Mouse (Mus musculus) natural killer cell, adult 2 months (primary cell): ENCODE measurements at regions not wholly inside any gene's neighbourhood (a gene's known extent, or its start where the extent isn't known, plus 50 kb on each side); places are given as distances from the start of the nearest gene placed in this dataset.

Source experiments
- DNase-seq, 2 experiments: peaks; one replicate each; pipeline ENCODE4 v3.0.0; 2022; ENCODE audit warnings: low spot score in 2 of 2

DNA sequence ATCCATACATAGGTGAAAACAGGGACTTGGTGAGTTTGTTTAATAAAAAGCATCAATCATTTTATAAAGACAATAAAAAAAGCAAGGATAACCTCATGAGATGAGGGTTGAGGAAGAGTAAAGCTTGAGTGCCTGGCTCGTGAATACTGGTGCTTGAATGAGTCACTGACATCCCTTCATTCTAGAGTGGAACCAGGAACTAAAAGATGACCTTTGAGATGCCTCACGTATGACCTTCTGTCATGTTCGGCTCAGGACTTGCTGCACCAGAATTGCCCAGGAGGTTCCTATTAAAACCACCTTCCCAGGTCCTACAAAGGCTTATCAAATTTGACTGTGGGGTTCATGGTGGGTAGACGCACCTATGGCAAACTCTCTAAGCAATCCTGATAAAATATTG is 61.5 kb upstream of the Elac2 start:
- DNase-seq, result no peak

DNA sequence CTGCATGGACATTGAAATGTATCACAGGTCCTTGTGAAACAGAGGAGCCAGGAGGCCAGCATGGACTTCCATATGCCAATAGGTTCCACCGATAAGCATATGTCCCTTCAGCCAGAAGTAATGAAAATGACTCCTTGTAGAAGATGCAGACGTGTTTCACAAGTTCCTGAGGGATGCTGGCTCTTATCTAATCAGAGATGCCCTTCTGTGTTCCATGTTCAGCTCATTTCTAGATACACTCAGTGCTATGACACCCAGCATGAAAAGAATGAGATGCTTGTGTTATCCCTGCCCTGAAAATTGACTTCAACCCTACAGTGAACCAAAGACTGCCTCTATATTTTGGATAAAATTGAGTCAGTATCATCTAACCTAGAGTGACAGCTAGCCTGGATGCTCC is 53.8 kb upstream of the Elac2 start:
- DNase-seq, result no peak

DNA sequence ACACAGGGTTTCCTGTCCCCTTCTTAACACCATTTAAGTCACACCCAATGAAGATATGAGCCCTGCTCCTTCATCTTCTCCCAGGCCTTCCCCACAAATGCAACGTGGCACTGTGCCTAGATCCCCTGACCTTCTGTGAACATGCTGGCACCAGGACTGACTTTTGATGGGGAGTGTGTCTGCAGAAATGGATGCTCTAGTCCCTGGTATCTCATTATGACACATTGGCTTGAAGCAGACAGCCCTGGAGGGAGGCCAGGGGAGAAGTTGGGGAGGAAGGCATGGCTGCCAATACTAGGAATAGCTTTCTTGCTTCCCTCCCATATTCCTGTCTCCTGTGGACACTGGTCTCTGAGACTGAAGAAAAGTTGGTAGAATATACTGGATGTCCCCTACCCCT is 52.9 kb upstream of the Elac2 start:
- no peak for DNase-seq
